Mouse (Mus musculus): ENCODE measurements around the gene Gsg1l. TPM values are rescaled to one million over a fixed set of nuclear protein-coding genes. Genes with fewer than 3 reads are reported as not detected.

Gene Gsg1l
- total and polyA plus RNA-seq, 2 experiments from 2014 or later = 17.8 to 42.7 TPM

- no peak overlapping the region for H3K4me3 ChIP-seq (ENCODE audit: low read depth, low read length)
- H3K36me3 ChIP-seq (ENCODE audit: insufficient read depth, low read length) = no peaks in the 10 kb centered on the region
- H3K4me1 ChIP-seq (ENCODE audit: insufficient read depth, low read length) = no peaks in the 10 kb centered on the region
- no peak overlapping the region for H3K9ac ChIP-seq (replicated peaks; ENCODE audit: low read length, poor library complexity, severe bottlenecking)
- no peak for ATAC-seq (ENCODE audit: low FRiP score)
- TF ChIP-seq CTCF (IDR thresholded peaks at IDR 0.05) = no peak
- 82% methylated on average over 3 of the region's 3 CpGs for WGBS
- DNase-seq (ENCODE audit: low spot score) = no peak
- H3K9me3 ChIP-seq (ENCODE audit: low read length) = no peaks in the 10 kb centered on the region
- H3K27ac ChIP-seq (ENCODE audit: low read depth, low read length) = no peak overlapping the region
- no peaks in the 10 kb centered on the region for H3K27me3 ChIP-seq (ENCODE audit: insufficient read depth, low read length)
- H3K4me2 ChIP-seq (ENCODE audit: low read depth, low read length, poor library complexity, severe bottlenecking) = no peak overlapping the region
Observed at GRCm38 (mm10) chr7:125987117-125987516, 95.1 kb downstream of the Gsg1l start.

DNA sequence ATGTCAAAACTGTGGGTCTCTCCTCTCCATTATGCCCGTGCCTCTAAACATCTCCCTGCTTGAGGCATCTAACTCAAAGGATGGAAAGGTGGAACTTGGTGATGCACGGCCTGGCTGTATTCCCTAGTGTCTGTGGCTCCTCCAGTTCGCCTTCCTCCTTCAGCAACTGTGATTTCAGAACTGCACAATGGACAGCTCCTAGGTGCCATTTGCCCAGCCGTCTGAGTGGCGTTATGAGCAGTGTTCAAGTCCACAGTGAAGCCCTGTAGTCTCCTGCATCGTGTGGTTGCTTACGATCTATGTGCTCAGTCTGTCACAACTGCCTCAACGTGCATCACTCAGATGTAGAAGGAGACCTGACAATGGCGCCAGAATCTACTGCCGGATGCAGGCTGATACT is 96.6 kb downstream of the Gsg1l start:
- Histone ChIP-seq H3K9me3 (ENCODE audit: low read length) (no peaks in the 10 kb centered on the region), H3K4me2 (ENCODE audit: low read depth, low read length, poor library complexity, severe bottlenecking) (no peak overlapping the region), H3K27ac (ENCODE audit: low read depth, low read length) (no peak overlapping the region), H3K4me1 (ENCODE audit: insufficient read depth, low read length) (no peaks in the 10 kb centered on the region), H3K27me3 (ENCODE audit: insufficient read depth, low read length) (no peaks in the 10 kb centered on the region), H3K9ac (replicated peaks; ENCODE audit: low read length, poor library complexity, severe bottlenecking) (no peak overlapping the region), H3K36me3 (ENCODE audit: insufficient read depth, low read length) (no peaks in the 10 kb centered on the region), H3K4me3 (ENCODE audit: low read depth, low read length) (no peak overlapping the region)
- ATAC-seq (ENCODE audit: low FRiP score) (no peak), DNase-seq (ENCODE audit: low spot score) (no peak)
- no peak for TF ChIP-seq CTCF (IDR thresholded peaks at IDR 0.05)
- WGBS = 81% methylated on average over 10 of the region's 10 CpGs

- Histone ChIP-seq H3K4me2 (ENCODE audit: low read depth, low read length, poor library complexity, severe bottlenecking) (no peak overlapping the region), H3K27me3 (ENCODE audit: insufficient read depth, low read length) (0 out of 2 replicates have a peak, but pooled peaks cover 3% of the 10 kb centered on the region), H3K9me3 (ENCODE audit: low read length) (no peaks in the 10 kb centered on the region), H3K27ac (ENCODE audit: low read depth, low read length) (0 out of 2 replicates have a peak overlapping the region, but pooled peaks have one; percentile 3), H3K36me3 (ENCODE audit: insufficient read depth, low read length) (no peaks in the 10 kb centered on the region), H3K4me1 (ENCODE audit: insufficient read depth, low read length) (no peaks in the 10 kb centered on the region), H3K4me3 (ENCODE audit: low read depth, low read length) (no peak overlapping the region), H3K9ac (replicated peaks; ENCODE audit: low read length, poor library complexity, severe bottlenecking) (no peak overlapping the region)
- TF ChIP-seq CTCF (IDR thresholded peaks at IDR 0.05) = peak; percentile 50
- ATAC-seq (ENCODE audit: low FRiP score) = no peak
- WGBS = 31% methylated on average over 12 of the region's 12 CpGs
- DNase-seq (ENCODE audit: low spot score) = peak; percentile 36
Observed at GRCm38 (mm10) chr7:125983902-125984841, 98.0 kb downstream of the Gsg1l start.

DNA sequence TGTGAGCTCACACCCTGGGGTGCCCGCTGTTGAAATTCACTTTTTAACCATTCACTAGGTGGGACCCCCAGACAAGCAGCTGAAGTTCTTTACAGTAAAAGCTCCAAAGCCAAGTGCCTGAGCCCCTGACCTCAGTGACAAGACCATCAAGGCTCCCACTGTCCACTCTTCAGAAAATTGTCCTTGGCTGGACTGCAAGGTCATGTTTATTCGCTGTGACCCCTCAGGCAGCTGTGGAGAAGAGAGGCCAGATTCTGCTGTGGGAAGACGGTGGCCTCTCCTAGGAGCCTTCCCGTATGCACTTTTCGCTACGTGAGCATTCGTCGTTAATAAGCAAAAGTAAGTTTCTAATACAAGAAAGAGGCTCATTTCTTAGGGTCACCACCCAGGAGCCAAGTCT is 102.6 kb downstream of the Gsg1l start:
- Histone ChIP-seq H3K9ac (replicated peaks; ENCODE audit: low read length, poor library complexity, severe bottlenecking) (no peak overlapping the region), H3K36me3 (ENCODE audit: insufficient read depth, low read length) (no peaks in the 10 kb centered on the region), H3K4me1 (ENCODE audit: insufficient read depth, low read length) (no peaks in the 10 kb centered on the region), H3K27me3 (ENCODE audit: insufficient read depth, low read length) (0 out of 2 replicates have a peak, but pooled peaks cover 3% of the 10 kb centered on the region), H3K4me2 (ENCODE audit: low read depth, low read length, poor library complexity, severe bottlenecking) (no peak overlapping the region), H3K27ac (ENCODE audit: low read depth, low read length) (no peak overlapping the region), H3K9me3 (ENCODE audit: low read length) (no peaks in the 10 kb centered on the region), H3K4me3 (ENCODE audit: low read depth, low read length) (no peak overlapping the region)
- no peak for DNase-seq (ENCODE audit: low spot score)
- WGBS = 94% methylated on average over 8 of the region's 8 CpGs
- no peak for ATAC-seq (ENCODE audit: low FRiP score)
- TF ChIP-seq CTCF (IDR thresholded peaks at IDR 0.05) = no peak

- 0 out of 2 replicates have a peak, but pooled peaks cover 3% of the 10 kb centered on the region for H3K27me3 ChIP-seq (ENCODE audit: insufficient read depth, low read length)
- H3K9ac ChIP-seq (replicated peaks; ENCODE audit: low read length, poor library complexity, severe bottlenecking) = no peak overlapping the region
- 82% methylated on average over 9 of the region's 9 CpGs for WGBS
- DNase-seq (ENCODE audit: low spot score) (no peak), ATAC-seq (ENCODE audit: low FRiP score) (no peak)
- no peaks in the 10 kb centered on the region for H3K4me1 ChIP-seq (ENCODE audit: insufficient read depth, low read length)
- no peak overlapping the region for H3K4me2 ChIP-seq (ENCODE audit: low read depth, low read length, poor library complexity, severe bottlenecking)
- H3K4me3 ChIP-seq (ENCODE audit: low read depth, low read length) = no peak overlapping the region
- H3K27ac ChIP-seq (ENCODE audit: low read depth, low read length) = no peak overlapping the region
- no peaks in the 10 kb centered on the region for H3K9me3 ChIP-seq (ENCODE audit: low read length)
- H3K36me3 ChIP-seq (ENCODE audit: insufficient read depth, low read length) = no peaks in the 10 kb centered on the region
- no peak for TF ChIP-seq CTCF (IDR thresholded peaks at IDR 0.05)
Observed at GRCm38 (mm10) chr7:125976695-125977094, 105.5 kb downstream of the Gsg1l start.

DNA sequence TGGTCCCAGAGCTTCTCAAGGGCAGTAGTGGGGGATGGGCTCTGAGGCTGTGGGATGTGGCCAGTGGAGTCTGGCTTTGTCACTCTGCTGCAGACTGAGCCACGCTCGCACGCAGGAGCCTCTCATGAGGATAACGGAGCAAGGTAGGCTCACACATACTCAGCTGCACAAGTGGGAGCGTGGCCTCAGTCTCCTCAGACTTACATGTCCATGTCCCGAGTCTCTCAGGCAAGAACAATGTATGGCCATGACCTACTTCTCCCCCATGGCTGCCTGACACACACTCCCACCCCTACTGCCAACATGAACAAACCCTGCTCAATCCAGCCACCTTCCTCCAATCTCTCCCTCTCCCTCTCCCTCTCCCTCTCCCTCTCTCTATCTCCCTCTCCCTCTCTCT is 106.8 kb downstream of the Gsg1l start:
- H3K27ac ChIP-seq (ENCODE audit: low read depth, low read length) = no peak overlapping the region
- DNase-seq (ENCODE audit: low spot score) = no peak
- H3K9me3 ChIP-seq (ENCODE audit: low read length) = no peaks in the 10 kb centered on the region
- ATAC-seq (ENCODE audit: low FRiP score) = no peak
- TF ChIP-seq CTCF (IDR thresholded peaks at IDR 0.05) = no peak
- H3K4me3 ChIP-seq (ENCODE audit: low read depth, low read length) = no peak overlapping the region
- H3K27me3 ChIP-seq (ENCODE audit: insufficient read depth, low read length) = 0 out of 2 replicates have a peak, but pooled peaks cover 3% of the 10 kb centered on the region
- no peaks in the 10 kb centered on the region for H3K4me1 ChIP-seq (ENCODE audit: insufficient read depth, low read length)
- H3K4me2 ChIP-seq (ENCODE audit: low read depth, low read length, poor library complexity, severe bottlenecking) = no peak overlapping the region
- no peaks in the 10 kb centered on the region for H3K36me3 ChIP-seq (ENCODE audit: insufficient read depth, low read length)
- 63% methylated on average over 6 of the region's 6 CpGs for WGBS
- no peak overlapping the region for H3K9ac ChIP-seq (replicated peaks; ENCODE audit: low read length, poor library complexity, severe bottlenecking)

Measured in midbrain, postnatal 0 days (tissue).